Mouse (Mus musculus) myocyte (in vitro differentiated cells): Measurements from ENCODE around the gene Gm6993. TPM values are rescaled to one million over a fixed set of nuclear protein-coding genes. Genes with fewer than 3 reads are reported as not detected.

Source experiments
- H3K27me3 ChIP-seq: one replicate; pipeline ENCODE4 v1.6.1; 2011; ENCODE audit not compliant: control insufficient read depth, insufficient read depth, insufficient read length
- H3K36me3 ChIP-seq: one replicate; pipeline ENCODE4 v1.6.1; 2011; ENCODE audit not compliant: control insufficient read depth, insufficient read depth
- H3K4me2 ChIP-seq: one replicate; pipeline ENCODE4 v1.6.1; 2011; ENCODE audit warnings: low read depth, control low read depth
- H3K4me3 ChIP-seq: one replicate; pipeline ENCODE4 v1.5.1; 2011; ENCODE audit warnings: mild to moderate bottlenecking, control low read depth, moderate library complexity
- H3K79me2 ChIP-seq: one replicate; pipeline ENCODE4 v1.6.1; 2011; ENCODE audit not compliant: control insufficient read depth, insufficient read depth
- H3ac ChIP-seq: one replicate; pipeline ENCODE4 v1.6.1; 2011; ENCODE audit not compliant: control insufficient read depth, insufficient read length
- CEBPB ChIP-seq: IDR thresholded peaks from 2 replicates; pipeline ENCODE4 v1.6.1; 2011; ENCODE audit warnings: mild to moderate bottlenecking, moderate library complexity; ENCODE audit not compliant: poor library complexity, insufficient read depth, severe bottlenecking
- E2F4 ChIP-seq: IDR thresholded peaks from one replicate; pipeline ENCODE4 v1.6.1; 2011; ENCODE audit warnings: mild to moderate bottlenecking, control low read depth, moderate library complexity; ENCODE audit not compliant: insufficient read depth
- MAX ChIP-seq: IDR thresholded peaks from one replicate; pipeline ENCODE4 v1.6.1; 2011; ENCODE audit warnings: low read depth, mild to moderate bottlenecking, control low read depth
- MYOD1 ChIP-seq, 3 experiments: IDR thresholded peaks; one replicate each; pipeline ENCODE4 v1.6.1; 2011; ENCODE audit warnings: control low read depth in 2 of 3, low read depth in 2 of 3, mild to moderate bottlenecking in 2 of 3, moderate library complexity in 1 of 3; ENCODE audit not compliant: insufficient read length in 2 of 3, control insufficient read depth in 1 of 3
- MYOG ChIP-seq, 3 experiments: IDR thresholded peaks; one replicate each; pipeline ENCODE4 v1.6.1; 2011; ENCODE audit warnings: control low read depth in 2 of 3, low read depth in 2 of 3, mild to moderate bottlenecking in 2 of 3; ENCODE audit not compliant: insufficient read length in 2 of 3, control insufficient read depth in 1 of 3, insufficient read depth in 1 of 3
- POLR2A ChIP-seq: IDR thresholded peaks from one replicate; pipeline ENCODE4 v1.6.1; 2011; ENCODE audit warnings: low read depth, mild to moderate bottlenecking, control low read depth, moderate library complexity; ENCODE audit not compliant: insufficient read length
- POLR2AphosphoS2 ChIP-seq: IDR thresholded peaks from one replicate; pipeline ENCODE4 v1.6.1; 2011; ENCODE audit warnings: low read depth, control low read depth; ENCODE audit not compliant: insufficient read length
- REST ChIP-seq: IDR thresholded peaks from one replicate; pipeline ENCODE4 v1.6.1; 2011; ENCODE audit warnings: mild to moderate bottlenecking, control low read depth, moderate library complexity; ENCODE audit not compliant: insufficient read depth, insufficient read length
- SRF ChIP-seq: IDR thresholded peaks from one replicate; pipeline ENCODE4 v1.6.1; 2011; ENCODE audit warnings: low read depth; ENCODE audit not compliant: control insufficient read depth, insufficient read length
- TCF12 ChIP-seq: IDR thresholded peaks from one replicate; pipeline ENCODE4 v1.6.1; 2011; ENCODE audit warnings: mild to moderate bottlenecking, control low read depth; ENCODE audit not compliant: poor library complexity, insufficient read depth, severe bottlenecking
- TCF3 ChIP-seq: IDR thresholded peaks from one replicate; pipeline ENCODE4 v1.6.1; 2011; ENCODE audit warnings: low read depth, control low read depth; ENCODE audit not compliant: insufficient read length
- USF1 ChIP-seq: IDR thresholded peaks from one replicate; pipeline ENCODE4 v1.6.1; 2011; ENCODE audit warnings: low read depth, mild to moderate bottlenecking, control low read depth, moderate library complexity
- polyA plus RNA-seq: library from polyadenylated mRNA; unstranded; fragments of >200 nt; fragmentation: generic; extraction: Trizol; gene quantifications from one replicate; pipeline ENCODE4 v1.2.1, GENCODE M21; 2012; ENCODE audit warnings: missing spikeins

Gm6993 gene
- polyA plus RNA-seq, 1 experiment = not detected

DNA sequence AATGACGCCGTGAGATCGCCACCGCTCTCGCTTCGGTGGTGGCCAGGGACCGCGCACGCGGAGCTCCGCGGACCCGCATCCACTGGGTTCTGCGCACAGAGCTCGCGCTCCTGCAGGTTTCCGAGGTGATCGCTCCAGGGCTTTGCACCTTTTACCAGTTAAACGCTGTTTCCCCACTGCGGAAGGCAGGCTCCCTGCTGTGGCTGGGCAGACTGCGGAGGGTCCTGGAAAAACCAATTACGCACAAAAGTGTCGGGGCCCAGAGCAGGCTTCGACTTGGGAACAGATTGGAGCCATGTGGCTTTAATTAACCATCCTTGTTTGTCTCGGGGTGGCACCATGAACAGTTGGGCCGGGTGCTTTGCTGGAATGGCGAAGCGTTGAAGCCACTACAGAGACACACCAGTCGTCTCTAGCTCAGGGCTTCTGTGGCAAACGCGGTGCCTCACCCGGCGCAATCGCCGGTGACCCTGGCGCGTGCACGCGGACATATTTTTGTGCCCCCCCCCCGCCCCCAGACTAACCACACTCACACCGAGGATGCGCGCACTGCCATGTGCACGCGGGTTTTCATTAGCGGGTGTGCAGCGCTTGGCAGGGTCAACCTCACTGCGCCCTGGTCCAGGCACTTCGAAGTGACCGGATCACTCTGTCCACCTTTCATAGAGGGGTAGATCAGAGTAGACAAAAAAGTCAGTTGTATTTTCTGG lies 25.3 kb downstream of the Gm6993 start:
- peak overlapping the region; percentile 25 for H3ac ChIP-seq
- TF ChIP-seq MYOD1 (IDR thresholded peaks at IDR 0.05; ENCODE audit: control insufficient read depth in 1 of 3, insufficient read length in 2 of 3, low read depth in 2 of 3) (peak in 1 of 3 experiments; percentile 5), SRF (no peak), MAX (no peak), POLR2A (peak; percentile 24)
- peak overlapping the region; percentile 82 for H3K4me2 ChIP-seq
- H3K27me3 ChIP-seq = no peaks in the 10 kb centered on the region
- peak overlapping the region; percentile 85 for H3K4me3 ChIP-seq
- H3K79me2 ChIP-seq = peaks cover 33% of the 10 kb centered on the region
- H3K36me3 ChIP-seq = peaks cover 7% of the 10 kb centered on the region

GRCm38 (mm10) chr12:31266686-31267085 lies 26.1 kb downstream of the Gm6993 start:
- no peak for TF ChIP-seq E2F4
- TF ChIP-seq MYOG (IDR thresholded peaks at IDR 0.05; ENCODE audit: control insufficient read depth in 1 of 3, insufficient read depth in 1 of 3, insufficient read length in 2 of 3, low read depth in 2 of 3) = peak in 2 of 3 experiments; percentile 7 to 26
- no peak for TF ChIP-seq MAX

GRCm38 (mm10) chr12:31267363-31267762 lies 26.8 kb downstream of the Gm6993 start:
- Histone ChIP-seq H3K27me3 (no peaks in the 10 kb centered on the region), H3K36me3 (peaks cover 7% of the 10 kb centered on the region), H3K79me2 (peaks cover 33% of the 10 kb centered on the region), H3K4me3 (peak overlapping the region; percentile 85), H3K4me2 (peak overlapping the region; percentile 82), H3ac (no peak overlapping the region)
- no peak for TF ChIP-seq POLR2A
- peak in 2 of 3 experiments; percentile 28 to 58 for TF ChIP-seq MYOD1 (IDR thresholded peaks at IDR 0.05; ENCODE audit: control insufficient read depth in 1 of 3, insufficient read length in 2 of 3, low read depth in 2 of 3)

More at GRCm38 (mm10) chr12:31266686-31267085, 26.1 kb downstream of the Gm6993 start:
- Histone ChIP-seq H3K27me3 (no peaks in the 10 kb centered on the region), H3K4me2 (peak overlapping the region; percentile 82), H3ac (peak overlapping the region; percentile 25), H3K79me2 (peaks cover 33% of the 10 kb centered on the region), H3K4me3 (peak overlapping the region; percentile 85), H3K36me3 (peaks cover 7% of the 10 kb centered on the region)

DNA sequence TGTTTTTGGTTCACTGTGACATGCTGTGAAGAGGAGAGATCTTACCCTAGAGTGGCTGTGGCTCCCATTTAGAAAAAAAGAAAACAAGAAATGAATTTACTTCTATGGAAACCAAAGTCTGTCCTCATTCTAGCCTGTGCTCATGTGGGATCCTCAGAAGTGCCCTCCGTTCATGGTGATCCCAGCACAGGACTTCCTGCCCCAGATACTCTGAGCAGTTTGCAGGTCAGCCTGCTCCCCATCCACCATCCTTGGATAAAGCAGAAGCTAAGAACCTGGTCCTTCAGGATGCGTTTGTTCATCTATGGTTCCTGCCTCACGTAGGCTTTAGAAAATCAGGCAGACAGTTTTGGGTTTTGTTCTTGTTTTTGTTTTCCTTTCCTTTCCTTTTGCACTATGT lies 27.7 kb downstream of the Gm6993 start:
- H3K36me3 ChIP-seq = peaks cover 16% of the 10 kb centered on the region
- peak overlapping the region; percentile 82 for H3K4me2 ChIP-seq
- TF ChIP-seq TCF12 (no peak), POLR2AphosphoS2 (no peak), USF1 (no peak), MAX (no peak), MYOG (IDR thresholded peaks at IDR 0.05; ENCODE audit: control insufficient read depth in 1 of 3, insufficient read depth in 1 of 3, insufficient read length in 2 of 3, low read depth in 2 of 3) (no peak), TCF3 (no peak), REST (no peak), CEBPB (no peak), POLR2A (no peak), E2F4 (no peak), MYOD1 (IDR thresholded peaks at IDR 0.05; ENCODE audit: control insufficient read depth in 1 of 3, insufficient read length in 2 of 3, low read depth in 2 of 3) (no peak), SRF (no peak)
- peak overlapping the region; percentile 85 for H3K4me3 ChIP-seq
- H3ac ChIP-seq = no peak overlapping the region
- peaks cover 35% of the 10 kb centered on the region for H3K79me2 ChIP-seq
- H3K27me3 ChIP-seq = no peaks in the 10 kb centered on the region

DNA sequence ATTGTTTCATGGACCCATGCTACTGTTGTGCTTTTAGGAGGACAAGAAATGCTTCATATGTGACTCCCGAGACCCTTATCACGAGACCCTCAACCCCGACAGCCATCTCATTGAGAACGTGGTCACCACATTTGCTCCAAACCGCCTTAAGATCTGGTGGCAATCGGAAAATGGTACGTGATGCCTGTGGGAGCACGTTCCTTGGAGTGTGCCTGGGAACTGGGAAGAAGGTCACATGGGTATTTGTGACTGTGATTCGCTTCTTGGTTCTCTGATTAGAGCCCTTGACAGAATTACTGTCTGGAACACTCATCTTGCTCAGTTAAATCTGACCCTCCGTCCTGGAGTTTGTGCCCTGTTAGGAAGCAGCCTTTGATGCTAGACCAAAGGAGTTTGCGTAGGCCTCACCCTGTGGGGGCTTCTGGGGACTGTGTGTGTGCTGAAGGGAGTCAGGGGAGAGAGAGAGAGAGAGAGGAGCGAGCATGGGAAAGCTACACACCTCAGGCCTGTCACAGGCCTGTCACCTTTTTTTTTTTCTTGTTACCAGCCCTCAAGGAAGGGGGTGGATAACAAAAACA lies 28.5 kb downstream of the Gm6993 start:
- peaks cover 43% of the 10 kb centered on the region for H3K79me2 ChIP-seq
- H3K4me3 ChIP-seq = no peak overlapping the region
- TF ChIP-seq SRF = no peak
- no peak for TF ChIP-seq MAX
- TF ChIP-seq USF1 = peak; percentile 62
- TF ChIP-seq TCF3 = no peak
- TF ChIP-seq CEBPB = no peak
- no peak for TF ChIP-seq POLR2A
- no peak for TF ChIP-seq MYOG (IDR thresholded peaks at IDR 0.05; ENCODE audit: control insufficient read depth in 1 of 3, insufficient read depth in 1 of 3, insufficient read length in 2 of 3, low read depth in 2 of 3)
- H3ac ChIP-seq = no peak overlapping the region
- H3K4me2 ChIP-seq = peak overlapping the region; percentile 82
- H3K27me3 ChIP-seq = no peaks in the 10 kb centered on the region
- peaks cover 23% of the 10 kb centered on the region for H3K36me3 ChIP-seq
